Mouse (Mus musculus): ENCODE data around the gene Ptprj.

Ptprj gene

GRCm38 (mm10) chr2:90559688-90560196, 20.7 kb downstream of the Ptprj start:
- DNase-seq (ENCODE audit: low read depth), result no peak

- DNase-seq (ENCODE audit: low read depth), result no peak
Measured at GRCm38 (mm10) chr2:90559015-90559687, 21.3 kb downstream of the Ptprj start.

GRCm38 (mm10) chr2:90558361-90558760, 22.1 kb downstream of the Ptprj start:
- DNase-seq (ENCODE audit: low read depth), result no peak

GRCm38 (mm10) chr2:90557913-90558312, 22.5 kb downstream of the Ptprj start:
- no peak for DNase-seq (ENCODE audit: low read depth)

GRCm38 (mm10) chr2:90555744-90556143, 24.7 kb downstream of the Ptprj start:
- DNase-seq (ENCODE audit: low read depth), result no peak

GRCm38 (mm10) chr2:90554806-90555205, 25.6 kb downstream of the Ptprj start:
- no peak for DNase-seq (ENCODE audit: low read depth)

GRCm38 (mm10) chr2:90553861-90554260, 26.6 kb downstream of the Ptprj start:
- no peak for DNase-seq (ENCODE audit: low read depth)

GRCm38 (mm10) chr2:90550656-90551055, 29.8 kb downstream of the Ptprj start:
- DNase-seq (ENCODE audit: low read depth), result no peak

- DNase-seq (ENCODE audit: low read depth), result no peak
Measured at GRCm38 (mm10) chr2:90548541-90548940, 31.9 kb downstream of the Ptprj start.

GRCm38 (mm10) chr2:90547144-90547609, 33.3 kb downstream of the Ptprj start:
- no peak for DNase-seq (ENCODE audit: low read depth)

- no peak for DNase-seq (ENCODE audit: low read depth)
Measured at GRCm38 (mm10) chr2:90545261-90545660, 35.2 kb downstream of the Ptprj start.

- DNase-seq (ENCODE audit: low read depth), result no peak
Measured at GRCm38 (mm10) chr2:90543989-90544388, 36.5 kb downstream of the Ptprj start.

GRCm38 (mm10) chr2:90543106-90543702, 37.2 kb downstream of the Ptprj start:
- DNase-seq (ENCODE audit: low read depth), result no peak

GRCm38 (mm10) chr2:90542656-90543055, 37.8 kb downstream of the Ptprj start:
- DNase-seq (ENCODE audit: low read depth), result no peak

- DNase-seq (ENCODE audit: low read depth), result no peak
Measured at GRCm38 (mm10) chr2:90539206-90539605, 41.2 kb downstream of the Ptprj start.

GRCm38 (mm10) chr2:90537244-90537643, 43.2 kb downstream of the Ptprj start:
- DNase-seq (ENCODE audit: low read depth), result no peak

- no peak for DNase-seq (ENCODE audit: low read depth)
Measured at GRCm38 (mm10) chr2:90536555-90536954, 43.9 kb downstream of the Ptprj start.

- DNase-seq (ENCODE audit: low read depth), result no peak
Measured at GRCm38 (mm10) chr2:90534751-90535150, 45.7 kb downstream of the Ptprj start.

GRCm38 (mm10) chr2:90533944-90534343, 46.5 kb downstream of the Ptprj start:
- no peak for DNase-seq (ENCODE audit: low read depth)

GRCm38 (mm10) chr2:90532095-90532494, 48.4 kb downstream of the Ptprj start:
- DNase-seq (ENCODE audit: low read depth), result no peak

GRCm38 (mm10) chr2:90528107-90528506, 52.3 kb downstream of the Ptprj start:
- no peak for DNase-seq (ENCODE audit: low read depth)

GRCm38 (mm10) chr2:90526971-90527370, 53.5 kb downstream of the Ptprj start:
- DNase-seq (ENCODE audit: low read depth), result no peak

- no peak for DNase-seq (ENCODE audit: low read depth)
Measured at GRCm38 (mm10) chr2:90526564-90526963, 53.9 kb downstream of the Ptprj start.

- DNase-seq (ENCODE audit: low read depth), result no peak
Measured at GRCm38 (mm10) chr2:90525807-90526206, 54.6 kb downstream of the Ptprj start.

Data from naive thymus-derived CD4-positive, alpha-beta T cell, adult 2 months (primary cell).